Mouse (Mus musculus) liver, embryonic 14.5 days (tissue): ENCODE results near the gene 4931428F04Rik. TPM values are rescaled to one million over a fixed set of nuclear protein-coding genes. Genes with fewer than 3 reads are reported as not detected.

ENCODE experiments used
- ATAC-seq: fragments of 200-750 bp; cut with Nextera tagmentation; 2 replicates; pipeline ENCODE4 v1.8.0; 2017; ENCODE audit warnings: moderate number of reproducible peaks, mild to moderate bottlenecking, moderate library complexity; ENCODE audit not compliant: insufficient read depth
- DNase-seq, 3 experiments: peaks; one replicate each; pipeline ENCODE4 v3.0.0-alpha.2; 2012 to 2013; ENCODE audit warnings: low read depth in 3 of 3, low spot score in 3 of 3
- H3K27ac ChIP-seq: fragments of 300-500 bp; sonication (generic); 2 replicates; pipeline ENCODE4 v1.5.1; 2014; ENCODE audit warnings: moderate library complexity, mild to moderate bottlenecking, control low read depth, inconsistent platforms
- H3K27me3 ChIP-seq: fragments of 300-500 bp; sonication (generic); 2 replicates; pipeline ENCODE4 v1.6.1; 2014; ENCODE audit warnings: mild to moderate bottlenecking, low read length, moderate library complexity; ENCODE audit not compliant: control insufficient read depth, insufficient read depth
- H3K36me3 ChIP-seq: fragments of 300-500 bp; sonication (generic); replicated peaks from 2 replicates; pipeline ENCODE4 v1.6.1; 2014; ENCODE audit warnings: low read depth; ENCODE audit not compliant: control insufficient read depth, insufficient read depth
- H3K4me1 ChIP-seq, 2 experiments: fragments of 200-500 bp in 1 of 2; fragments of 300-500 bp in 1 of 2; sonication (generic) in 1 of 2; replicated peaks; 2 replicates each; pipeline ENCODE4 v1.6.1; 2012 to 2014; ENCODE audit warnings: antibody characterized with exemption in 1 of 2, inconsistent platforms in 1 of 2, low read length in 1 of 2; ENCODE audit not compliant: control insufficient read depth in 2 of 2, insufficient read depth in 2 of 2
- H3K4me2 ChIP-seq: fragments of 300-500 bp; sonication (generic); 2 replicates; pipeline ENCODE4 v1.6.1; 2014; ENCODE audit warnings: low read depth, mild to moderate bottlenecking, control low read depth, moderate library complexity
- H3K4me3 ChIP-seq, 2 experiments: fragments of 200-500 bp in 1 of 2; fragments of 300-500 bp in 1 of 2; sonication (generic) in 1 of 2; 2 replicates each; pipeline ENCODE4 v1.5.1; 2012 to 2014; ENCODE audit warnings: low read depth in 2 of 2, low read length in 2 of 2, mild to moderate bottlenecking in 2 of 2, control low read depth in 1 of 2, inconsistent platforms in 1 of 2, moderate library complexity in 1 of 2; ENCODE audit not compliant: insufficient read depth in 1 of 2
- H3K9ac ChIP-seq: fragments of 300-500 bp; sonication (generic); replicated peaks from 2 replicates; pipeline ENCODE4 v1.6.1; 2014; ENCODE audit warnings: mild to moderate bottlenecking, control low read depth, moderate library complexity
- H3K9me3 ChIP-seq: fragments of 300-500 bp; sonication (generic); 2 replicates; pipeline ENCODE4 v1.6.1; 2016; ENCODE audit warnings: low read length, mixed read lengths; ENCODE audit not compliant: control insufficient read depth
- CTCF ChIP-seq: IDR thresholded peaks from 2 replicates; pipeline ENCODE4 v1.5.1; 2016; ENCODE audit warnings: antibody characterized with exemption, low read depth, control low read depth
- EP300 ChIP-seq: IDR thresholded peaks from 2 replicates; pipeline ENCODE4 v1.6.1; 2016; ENCODE audit warnings: antibody characterized with exemption, low read depth
- WGBS: fragments of 180-500 bp; shearing (Covaris S2); extraction: QIAGEN DNeasy Blood & Tissue Kit; methylation state at CpG from one replicate; pipeline ENCODE4 v1.1.7; 2014; ENCODE audit not compliant: insufficient replicate concordance; 5-methylcytosine and 5-hydroxymethylcytosine counted together
- polyA plus RNA-seq, 2 experiments: library from polyadenylated mRNA; depleted of rRNA in 1 of 2; stranded (reverse) in 1 of 2; unstranded in 1 of 2; fragments of >200 nt; fragmentation: Nextera tagmentation in 1 of 2; extraction: Ambion mirVana in 1 of 2; gene quantifications; 2 replicates each; pipeline versions ENCODE4 v1.2.1 to v1.2.3; 2012 to 2014

The 4931428F04Rik gene
- polyA plus RNA-seq, 2 experiments = 0.62 to 1.3 TPM

DNA sequence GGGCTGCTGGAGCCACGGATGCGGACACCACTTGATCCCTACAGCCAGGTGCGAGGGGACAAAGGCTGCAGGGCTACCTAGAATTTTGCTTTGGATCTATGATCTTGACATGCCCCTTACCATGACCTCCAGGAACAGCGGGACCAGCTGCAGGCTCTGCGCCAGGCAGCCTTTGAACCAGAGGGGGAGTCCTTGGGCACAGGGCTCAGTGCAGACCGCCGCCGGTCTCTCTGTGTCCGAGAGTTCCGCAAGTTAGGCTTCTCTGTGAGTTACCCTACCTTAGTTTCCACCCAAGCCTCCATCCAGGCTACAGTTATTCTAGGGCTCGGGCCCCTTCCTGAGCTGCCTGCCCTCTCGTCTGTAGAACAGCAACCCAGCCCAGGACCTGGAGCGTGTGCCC is 18.0 kb upstream of the 4931428F04Rik start:
- peaks cover 20 to 40% of the 10 kb centered on the region in 2 experiments for H3K4me1 ChIP-seq
- H3K4me3 ChIP-seq = no peak overlapping the region
- no peaks in the 10 kb centered on the region for H3K9me3 ChIP-seq
- ATAC-seq (no peak), DNase-seq (no peak)
- H3K36me3 ChIP-seq = peaks cover 71% of the 10 kb centered on the region
- no peak overlapping the region for H3K4me2 ChIP-seq
- TF ChIP-seq EP300 = no peak
- no peak overlapping the region for H3K27ac ChIP-seq
- H3K27me3 ChIP-seq = no peaks in the 10 kb centered on the region
- WGBS = 91% methylated on average over 13 of the region's 13 CpGs
- no peak overlapping the region for H3K9ac ChIP-seq

DNA sequence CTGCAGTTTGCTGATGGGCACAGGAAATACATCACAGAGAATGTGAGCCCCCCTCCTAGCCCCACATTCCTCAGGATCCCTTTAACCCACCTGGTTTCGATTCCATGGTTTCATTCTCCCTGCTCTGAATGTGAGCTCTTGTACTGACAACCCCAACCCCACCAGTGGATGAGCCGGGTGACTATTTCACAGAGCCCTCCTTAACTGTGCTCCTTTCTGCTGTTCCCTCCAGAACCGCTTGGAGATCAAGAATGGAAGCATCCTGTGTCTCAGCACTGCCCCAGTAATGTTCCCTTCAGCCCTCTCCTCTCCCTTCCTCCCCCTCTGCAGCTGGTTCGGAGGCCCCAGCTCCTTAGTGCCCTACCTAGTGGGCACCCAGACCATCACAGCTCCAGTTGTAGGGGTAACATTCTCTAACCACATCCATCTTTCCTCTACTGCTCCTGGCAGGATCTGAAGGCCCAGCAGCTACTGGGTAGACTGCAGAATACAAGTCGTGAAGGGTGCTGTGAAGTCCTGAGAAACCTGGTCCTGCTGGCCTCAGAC is 16.6 kb upstream of the 4931428F04Rik start:
- DNase-seq (no peak), ATAC-seq (no peak)
- H3K27me3 ChIP-seq = no peaks in the 10 kb centered on the region
- H3K9me3 ChIP-seq = no peaks in the 10 kb centered on the region
- H3K4me3 ChIP-seq = peak overlapping the region in 1 of 2 experiments; percentile 39; a peak in 1 of 4 replicates
- 67% methylated on average over 5 of the region's 5 CpGs for WGBS
- peak overlapping the region; percentile 52 for H3K4me2 ChIP-seq
- peak overlapping the region; percentile 35 for H3K27ac ChIP-seq
- no peak overlapping the region for H3K9ac ChIP-seq
- TF ChIP-seq CTCF = peak; percentile 13; the same call in 1 of the 2 replicates
- TF ChIP-seq EP300 = no peak
- H3K4me1 ChIP-seq = peaks cover 20 to 41% of the 10 kb centered on the region in 2 experiments
- H3K36me3 ChIP-seq = peaks cover 75% of the 10 kb centered on the region

DNA sequence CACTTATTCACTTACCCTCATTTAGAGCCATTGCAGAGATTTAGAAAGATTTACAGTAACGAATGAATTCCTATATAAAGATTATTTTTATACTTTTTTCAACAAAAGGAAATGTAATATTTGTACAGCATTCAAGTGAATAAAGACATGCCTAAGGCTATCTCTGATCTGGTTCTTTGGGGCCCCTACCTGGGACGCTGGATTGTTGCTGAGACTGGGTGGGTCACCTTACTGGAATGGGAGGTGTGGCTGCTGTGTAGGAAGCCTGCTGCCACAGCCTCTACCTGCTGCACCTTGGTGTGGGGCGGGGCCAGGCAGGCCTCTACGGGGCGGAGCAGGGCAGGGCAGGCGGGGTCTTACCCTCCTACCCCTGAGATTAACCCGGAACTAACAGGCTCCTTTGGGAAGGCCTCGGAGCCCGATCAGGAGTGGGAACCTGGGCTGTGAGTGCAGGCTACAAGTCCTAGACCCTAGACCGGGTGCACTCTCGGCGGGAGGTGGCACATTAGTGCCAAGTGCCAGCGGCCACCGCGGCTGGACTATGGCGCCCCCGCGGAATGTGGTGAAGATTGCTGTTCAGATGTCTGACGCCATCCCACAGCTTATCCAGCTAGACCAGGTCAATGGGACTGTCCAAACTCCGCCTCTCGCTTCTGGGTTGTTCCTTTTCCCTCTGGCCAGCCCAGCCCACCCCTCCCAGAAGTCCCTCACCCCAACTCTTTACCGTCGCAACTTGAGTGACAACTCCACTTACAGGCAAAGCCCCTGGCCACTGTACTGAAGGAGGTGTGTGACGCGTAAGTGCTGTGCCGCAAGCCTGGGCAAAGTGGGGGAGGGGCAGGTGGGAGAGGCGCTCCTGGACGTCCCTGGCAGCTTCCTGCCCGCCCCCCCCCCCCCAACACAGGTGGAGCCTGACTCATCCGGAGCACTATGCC is 15.8 kb upstream of the 4931428F04Rik start, which contains the start of gene Elmo3:
TSS of gene Elmo3 (plus strand) at position 391 of the 935 bp plus-strand sequence.
- Histone ChIP-seq H3K4me2 (peak within 1 kb of the TSS; percentile 52), H3K4me1 (peaks cover 27 to 48% of the 10 kb centered on the region in 2 experiments), H3K9me3 (no peaks in the 10 kb centered on the region), H3K27ac (peak within 1 kb of the TSS; percentile 42), H3K4me3 (peak within 1 kb of the TSS; percentile 39 to 41), H3K27me3 (no peaks in the 10 kb centered on the region), H3K9ac (0 out of 2 replicates have a peak within 1 kb of the TSS, but pooled peaks have one; percentile 13), H3K36me3 (peaks cover 80% of the 10 kb centered on the region)
- DNase-seq (no peak), ATAC-seq (peak; percentile 70)
- no peak; the same call in 1 of the 2 replicates for TF ChIP-seq EP300
- TF ChIP-seq CTCF = peak; percentile 37; the same call in 1 of the 2 replicates
- 12% methylated on average over 28 of the region's 30 CpGs for WGBS

DNA sequence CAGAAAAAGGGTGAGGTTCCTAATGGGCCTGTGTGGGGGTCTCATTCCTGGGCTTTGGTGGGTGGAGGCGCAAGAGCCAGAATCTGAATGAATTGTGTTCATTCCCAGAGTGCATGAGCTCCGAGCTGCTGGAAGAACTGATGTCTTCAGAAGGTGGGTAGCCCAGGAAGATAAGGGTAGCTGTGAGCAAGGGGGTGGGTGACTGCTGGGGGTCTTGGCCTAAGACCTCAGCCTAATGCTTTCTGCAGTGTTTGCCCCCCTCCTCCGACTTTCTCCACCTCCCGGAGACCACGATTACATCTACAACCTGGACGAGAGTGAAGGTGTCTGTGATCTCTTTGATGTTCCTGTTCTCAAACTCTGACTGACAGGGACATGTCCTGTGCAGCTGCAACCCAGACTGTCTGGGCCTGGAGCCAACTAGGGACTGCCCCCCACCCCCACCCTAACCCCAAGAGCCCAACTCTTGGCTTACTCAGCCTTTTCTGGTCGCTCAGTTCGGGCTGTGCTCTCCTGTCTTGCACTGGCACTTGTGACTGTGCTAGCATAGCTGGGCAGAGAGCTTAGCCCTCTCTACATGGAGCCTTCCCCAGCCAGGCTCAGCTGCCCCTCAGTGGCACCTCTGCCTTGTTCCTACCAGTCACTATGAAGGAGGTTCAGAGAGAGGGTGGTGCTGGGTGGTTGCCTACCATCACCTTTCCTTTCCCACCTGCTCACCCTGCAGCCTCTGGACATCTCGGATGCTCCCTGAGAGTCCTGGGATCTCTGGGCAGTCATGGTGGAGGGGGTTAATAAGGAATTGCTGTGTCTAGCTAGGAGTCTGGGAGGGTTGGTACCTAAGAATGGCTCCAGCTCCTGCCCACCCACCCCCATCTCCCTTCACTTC is 14.9 kb upstream of the 4931428F04Rik start:
- no peaks in the 10 kb centered on the region for H3K27me3 ChIP-seq
- H3K4me1 ChIP-seq = peaks cover 33 to 55% of the 10 kb centered on the region in 2 experiments
- H3K4me3 ChIP-seq = no peak overlapping the region
- WGBS = 68% methylated on average over 9 of the region's 9 CpGs
- H3K9me3 ChIP-seq = no peaks in the 10 kb centered on the region
- H3K4me2 ChIP-seq = peak overlapping the region; percentile 52
- TF ChIP-seq CTCF (no peak), EP300 (0 out of 2 replicates have a peak, but pooled peaks have one; percentile 5)
- peaks cover 82% of the 10 kb centered on the region for H3K36me3 ChIP-seq
- DNase-seq (no peak), ATAC-seq (no peak)
- H3K9ac ChIP-seq = no peak overlapping the region
- peak overlapping the region; percentile 38; the same call in 1 of the 2 replicates for H3K27ac ChIP-seq
